Mouse (Mus musculus) MEL (cell line): Measurements from ENCODE around the gene Col4a3. TPM values are rescaled to one million over a fixed set of nuclear protein-coding genes. Genes with fewer than 3 reads are reported as not detected.

Experiments
- DNase-seq: peaks from one replicate; pipeline ENCODE4 v3.0.0; 2011; ENCODE audit warnings: low read depth, low spot score
- H3K27ac ChIP-seq: 2 replicates; pipeline ENCODE4 v1.5.1; 2012; ENCODE audit warnings: low read depth, mild to moderate bottlenecking, control low read depth, low read length, moderate library complexity; ENCODE audit not compliant: control insufficient read depth
- H3K27me3 ChIP-seq, 2 experiments: fragments of 150-350 bp in 1 of 2; sonication (generic) in 1 of 2; 2 replicates each; pipeline ENCODE4 v1.6.1; 2012; ENCODE audit warnings: low read length in 2 of 2, mild to moderate bottlenecking in 2 of 2, improper control_type of control experiment in 1 of 2, moderate library complexity in 1 of 2; ENCODE audit not compliant: insufficient read depth in 2 of 2, control insufficient read depth in 1 of 2
- H3K36me3 ChIP-seq, 2 experiments: 2 replicates each; pipeline ENCODE4 v1.6.1; 2012 to 2014; ENCODE audit warnings: low read length in 2 of 2, improper control_type of control experiment in 1 of 2, inconsistent platforms in 1 of 2, mild to moderate bottlenecking in 1 of 2; ENCODE audit not compliant: insufficient read depth in 2 of 2, control insufficient read depth in 1 of 2
- H3K4me1 ChIP-seq, 2 experiments: fragments of 150-350 bp in 1 of 2; sonication (generic) in 1 of 2; 2 replicates each; pipeline ENCODE4 v1.6.1; 2012; ENCODE audit warnings: low read length in 2 of 2, improper control_type of control experiment in 1 of 2, mild to moderate bottlenecking in 1 of 2; ENCODE audit not compliant: insufficient read depth in 2 of 2, control insufficient read depth in 1 of 2
- H3K4me3 ChIP-seq, 2 experiments: fragments of 150-350 bp in 1 of 2; sonication (generic) in 1 of 2; 2 replicates each; pipeline ENCODE4 v1.5.1; 2012; ENCODE audit warnings: low read depth in 2 of 2, low read length in 2 of 2, mild to moderate bottlenecking in 2 of 2, moderate library complexity in 2 of 2, control low read depth in 1 of 2, improper control_type of control experiment in 1 of 2; ENCODE audit not compliant: control insufficient read depth in 1 of 2, insufficient read depth in 1 of 2
- H3K79me2 ChIP-seq: 2 replicates; pipeline ENCODE4 v1.6.1; 2012; ENCODE audit warnings: mild to moderate bottlenecking, low read length, moderate library complexity; ENCODE audit not compliant: control insufficient read depth, poor library complexity, insufficient read depth
- H3K9ac ChIP-seq: 2 replicates; pipeline ENCODE4 v1.6.1; 2012; ENCODE audit warnings: low read depth, mild to moderate bottlenecking, control low read depth, low read length, moderate library complexity; ENCODE audit not compliant: control insufficient read depth, poor library complexity, severe bottlenecking
- H3K9me3 ChIP-seq: fragments of 150-350 bp; sonication (generic); replicated peaks from 2 replicates; pipeline ENCODE4 v1.6.1; 2012; ENCODE audit warnings: mild to moderate bottlenecking, low read length, improper control_type of control experiment, moderate library complexity; ENCODE audit not compliant: insufficient read depth
- BHLHE40 ChIP-seq: IDR thresholded peaks from 2 replicates; pipeline ENCODE4 v1.6.1; 2012; ENCODE audit warnings: low read depth, mild to moderate bottlenecking, inconsistent platforms, low read length, improper control_type of control experiment, borderline replicate concordance
- CHD2 ChIP-seq: IDR thresholded peaks from 2 replicates; pipeline ENCODE4 v1.6.1; 2011; ENCODE audit warnings: low read length, improper control_type of control experiment
- CTCF ChIP-seq, 3 experiments: IDR thresholded peaks in 2 of 3; conservative IDR thresholded peaks in 1 of 3; 2 replicates each; pipeline ENCODE4 v1.5.1; 2011 to 2012; ENCODE audit warnings: low read length in 3 of 3, low read depth in 2 of 3, mild to moderate bottlenecking in 2 of 3, improper control_type of control experiment in 1 of 3, inconsistent platforms in 1 of 3, mixed read lengths in 1 of 3, moderate library complexity in 1 of 3; ENCODE audit not compliant: control insufficient read depth in 1 of 3, insufficient read depth in 1 of 3, poor library complexity in 1 of 3, severe bottlenecking in 1 of 3
- E2F4 ChIP-seq: IDR thresholded peaks from 2 replicates; pipeline ENCODE4 v1.6.1; 2011; ENCODE audit warnings: low read depth, low read length, improper control_type of control experiment, borderline replicate concordance
- ELF1 ChIP-seq: IDR thresholded peaks from 2 replicates; pipeline ENCODE4 v1.6.1; 2014; ENCODE audit warnings: low read depth, mild to moderate bottlenecking, inconsistent platforms, low read length, improper control_type of control experiment, moderate library complexity
- EP300 ChIP-seq, 2 experiments: IDR thresholded peaks; 2 replicates each; pipeline ENCODE4 v1.6.1; 2011; ENCODE audit warnings: improper control_type of control experiment in 2 of 2, low read length in 2 of 2, low read depth in 1 of 2, mild to moderate bottlenecking in 1 of 2
- ETS1 ChIP-seq: IDR thresholded peaks from 2 replicates; pipeline ENCODE4 v1.6.1; 2012; ENCODE audit warnings: low read depth, mild to moderate bottlenecking, inconsistent platforms, low read length, improper control_type of control experiment, moderate library complexity
- GATA1 ChIP-seq: IDR thresholded peaks from 2 replicates; pipeline ENCODE4 v1.6.1; 2011; ENCODE audit warnings: low read depth, low read length, improper control_type of control experiment
- HCFC1 ChIP-seq: IDR thresholded peaks from 2 replicates; pipeline ENCODE4 v1.6.1; 2012; ENCODE audit warnings: low read depth, mild to moderate bottlenecking, inconsistent platforms, low read length, improper control_type of control experiment, moderate library complexity
- KAT2A ChIP-seq: conservative IDR thresholded peaks from 2 replicates; pipeline ENCODE4 v1.6.1; 2012; ENCODE audit warnings: low read depth, low read length, improper control_type of control experiment, inconsistent platforms
- MEF2A ChIP-seq: IDR thresholded peaks from 2 replicates; pipeline ENCODE4 v1.6.1; 2014; ENCODE audit warnings: low read depth, mild to moderate bottlenecking, inconsistent platforms, low read length, improper control_type of control experiment; ENCODE audit not compliant: poor library complexity, insufficient replicate concordance, severe bottlenecking; ENCODE audit errors: extremely low read depth
- MXI1 ChIP-seq: IDR thresholded peaks from 2 replicates; pipeline ENCODE4 v1.6.1; 2011; ENCODE audit warnings: mild to moderate bottlenecking, low read depth, low read length, improper control_type of control experiment
- MYB ChIP-seq: IDR thresholded peaks from 2 replicates; pipeline ENCODE4 v1.6.1; 2011; ENCODE audit warnings: mild to moderate bottlenecking, low read depth, low read length, improper control_type of control experiment
- MYC ChIP-seq: IDR thresholded peaks from 2 replicates; pipeline ENCODE4 v1.6.1; 2011; ENCODE audit warnings: low read depth, mild to moderate bottlenecking, low read length, improper control_type of control experiment, moderate library complexity
- NRF1 ChIP-seq: IDR thresholded peaks from 2 replicates; pipeline ENCODE4 v1.6.1; 2014; ENCODE audit warnings: low read depth, mild to moderate bottlenecking, inconsistent platforms, low read length, improper control_type of control experiment, moderate library complexity; ENCODE audit not compliant: poor library complexity, insufficient read depth, severe bottlenecking
- POLR2AphosphoS2 ChIP-seq: IDR thresholded peaks from 2 replicates; pipeline ENCODE4 v1.6.1; 2011; ENCODE audit warnings: low read length, improper control_type of control experiment
- RAD21 ChIP-seq: IDR thresholded peaks from 2 replicates; pipeline ENCODE4 v1.6.1; 2011; ENCODE audit warnings: mild to moderate bottlenecking, low read depth, low read length, improper control_type of control experiment
- RCOR1 ChIP-seq: IDR thresholded peaks from 2 replicates; pipeline ENCODE4 v1.6.1; 2012; ENCODE audit warnings: low read depth, mild to moderate bottlenecking, inconsistent platforms, low read length, improper control_type of control experiment
- SIN3A ChIP-seq: IDR thresholded peaks from 2 replicates; pipeline ENCODE4 v1.6.1; 2012; ENCODE audit warnings: low read length, improper control_type of control experiment, inconsistent platforms
- SMC3 ChIP-seq: IDR thresholded peaks from 2 replicates; pipeline ENCODE4 v1.6.1; 2011; ENCODE audit warnings: low read depth, low read length, improper control_type of control experiment
- TAL1 ChIP-seq: IDR thresholded peaks from 2 replicates; pipeline ENCODE4 v1.6.1; 2012; ENCODE audit warnings: mild to moderate bottlenecking, inconsistent platforms, low read length, moderate library complexity, mixed read lengths
- TBP ChIP-seq: IDR thresholded peaks from 2 replicates; pipeline ENCODE4 v1.8.0; 2011; ENCODE audit warnings: low read depth, low read length, improper control_type of control experiment
- TCF12 ChIP-seq: IDR thresholded peaks from 2 replicates; pipeline ENCODE4 v1.6.1; 2014; ENCODE audit warnings: low read depth, mild to moderate bottlenecking, inconsistent platforms, low read length, improper control_type of control experiment, moderate library complexity
- UBTF ChIP-seq: IDR thresholded peaks from 2 replicates; pipeline ENCODE4 v1.6.1; 2012; ENCODE audit warnings: low read depth, mild to moderate bottlenecking, inconsistent platforms, low read length, improper control_type of control experiment, moderate library complexity, borderline replicate concordance; ENCODE audit not compliant: insufficient read depth
- USF2 ChIP-seq, 2 experiments: IDR thresholded peaks; 2 replicates each; pipeline ENCODE4 v1.6.1; 2011 to 2012; ENCODE audit warnings: improper control_type of control experiment in 2 of 2, low read length in 2 of 2, borderline replicate concordance in 1 of 2, inconsistent platforms in 1 of 2, low read depth in 1 of 2, mild to moderate bottlenecking in 1 of 2; ENCODE audit not compliant: insufficient read depth in 1 of 2
- ZC3H11A ChIP-seq: IDR thresholded peaks from 2 replicates; pipeline ENCODE4 v1.6.1; 2012; ENCODE audit warnings: low read depth, mild to moderate bottlenecking, inconsistent platforms, low read length, improper control_type of control experiment
- ZMIZ1 ChIP-seq: IDR thresholded peaks from 2 replicates; pipeline ENCODE4 v1.6.1; 2012; ENCODE audit warnings: low read depth, mild to moderate bottlenecking, inconsistent platforms, low read length, improper control_type of control experiment, moderate library complexity
- ZNF384 ChIP-seq: IDR thresholded peaks from 2 replicates; pipeline ENCODE4 v1.6.1; 2012; ENCODE audit warnings: low read depth, mild to moderate bottlenecking, inconsistent platforms, low read length, improper control_type of control experiment
- polyA plus RNA-seq, 2 experiments: library from polyadenylated mRNA; stranded (reverse) in 1 of 2; unstranded in 1 of 2; fragments of >175 nt in 1 of 2; fragments of >200 nt in 1 of 2; gene quantifications; 2 replicates each; pipeline versions ENCODE4 v1.2.1 to v1.2.4; 2012; ENCODE audit warnings: low replicate concordance in 2 of 2, low read depth in 1 of 2; ENCODE audit not compliant: insufficient read length in 2 of 2, insufficient read depth in 1 of 2, missing spikeins in 1 of 2
- total RNA-seq: library from RNA; depleted of rRNA; stranded (reverse); fragments of 300-350 nt; gene quantifications from 2 replicates; pipeline ENCODE4 v1.2.3, GENCODE M21; 2012

Col4a3 gene
- total and polyA plus RNA-seq, 3 experiments: 0.19 to 0.47 TPM; not detected in 1

- H3K79me2 ChIP-seq: no peaks in the 10 kb centered on the region
- no peaks in the 10 kb centered on the region for H3K27me3 ChIP-seq
- TF ChIP-seq BHLHE40 (peak; percentile 69; the same call in 1 of the 2 replicates), ELF1 (no peak), TCF12 (peak; percentile 96), USF2 (IDR thresholded peaks at IDR 0.05; ENCODE audit: borderline replicate concordance in 1 of 2, insufficient read depth in 1 of 2, low read depth in 1 of 2, low read length in 2 of 2) (no peak), ETS1 (peak; percentile 99), ZC3H11A (0 out of 2 replicates have a peak, but pooled peaks have one; percentile 2), SIN3A (peak; percentile 69), MEF2A (no peak), MXI1 (peak; percentile 67), POLR2AphosphoS2 (no peak), EP300 (IDR thresholded peaks at IDR 0.05; ENCODE audit: low read depth in 1 of 2, low read length in 2 of 2) (peak; percentile 73 to 88), CHD2 (no peak), RAD21 (no peak; the same call in 1 of the 2 replicates), TBP (0 out of 2 replicates have a peak, but pooled peaks have one; percentile 59), GATA1 (peak; percentile 67), MYB (peak; percentile 15; the same call in 1 of the 2 replicates), TAL1 (peak; percentile 69), SMC3 (peak; percentile 21; the same call in 1 of the 2 replicates)
- H3K4me3 ChIP-seq: no peak overlapping the region; a peak in 1 of 4 replicates
- no peak overlapping the region for H3K27ac ChIP-seq
- peaks cover 24 to 27% of the 10 kb centered on the region in 2 experiments for H3K4me1 ChIP-seq
- peak; percentile 84 for DNase-seq
- H3K9me3 ChIP-seq: no peaks in the 10 kb centered on the region
- no peak overlapping the region for H3K9ac ChIP-seq
- peaks cover 0 to 13% of the 10 kb centered on the region in 2 experiments; a peak in 2 of 4 replicates for H3K36me3 ChIP-seq
These were observed 50.7 kb downstream of the Col4a3 start for GRCm38 (mm10) chr1:82637414-82637813.

- no peak for TF ChIP-seq TCF12
- no peak for TF ChIP-seq E2F4
- TF ChIP-seq RAD21: peak; percentile 27
- TF ChIP-seq HCFC1: no peak
- no peak for TF ChIP-seq MYC
- no peak for TF ChIP-seq ZNF384
- TF ChIP-seq SIN3A: 0 out of 2 replicates have a peak, but pooled peaks have one; percentile 19
- peak; percentile 36; the same call in 1 of the 2 replicates for TF ChIP-seq ZC3H11A
- no peak for TF ChIP-seq KAT2A
- TF ChIP-seq CHD2: no peak
- no peak for TF ChIP-seq RCOR1
- TF ChIP-seq NRF1: no peak
- TF ChIP-seq ZMIZ1: no peak
- no peak for TF ChIP-seq UBTF
- TF ChIP-seq TAL1: no peak
- TF ChIP-seq SMC3: peak; percentile 57
- peak; percentile 10 to 49 (median 16); a peak in 4 of 6 replicates for TF ChIP-seq CTCF (IDR thresholded peaks at IDR 0.05 in 2 of 3, conservative IDR thresholded peaks at IDR 0.05 in 1 of 3; ENCODE audit: control insufficient read depth in 1 of 3, insufficient read depth in 1 of 3, low read depth in 2 of 3, low read length in 3 of 3, poor library complexity in 1 of 3, severe bottlenecking in 1 of 3)
- no peaks in the 10 kb centered on the region for H3K9me3 ChIP-seq
- H3K4me3 ChIP-seq: no peak overlapping the region
These were observed 51.7 kb downstream of the Col4a3 start for GRCm38 (mm10) chr1:82638428-82638827.

More at GRCm38 (mm10) chr1:82638428-82638827, 51.7 kb downstream of the Col4a3 start:
- no peak overlapping the region for H3K9ac ChIP-seq
- no peaks in the 10 kb centered on the region for H3K27me3 ChIP-seq
- H3K36me3 ChIP-seq: peaks cover 0 to 13% of the 10 kb centered on the region in 2 experiments; a peak in 2 of 4 replicates
- no peaks in the 10 kb centered on the region for H3K79me2 ChIP-seq
- H3K27ac ChIP-seq: no peak overlapping the region
- H3K4me1 ChIP-seq: peaks cover 24 to 27% of the 10 kb centered on the region in 2 experiments
- DNase-seq: peak; percentile 69
